Mouse (Mus musculus) thymus, adult 2 months (tissue): ENCODE results near the gene Plekha6. TPM values are rescaled to one million over a fixed set of nuclear protein-coding genes. Genes with fewer than 3 reads are reported as not detected.

ENCODE experiments used
- DNase-seq: peaks from one replicate; pipeline ENCODE4 v3.0.0; 2021
- H3K27ac ChIP-seq: fragments of 200-500 bp; 2 replicates; pipeline ENCODE4 v1.5.1; 2012; ENCODE audit warnings: low read length, control low read depth; ENCODE audit not compliant: control insufficient read depth, insufficient read depth
- H3K27me3 ChIP-seq: fragments of 200-500 bp; 2 replicates; pipeline ENCODE4 v1.6.1; 2012; ENCODE audit warnings: mild to moderate bottlenecking, low read length, moderate library complexity, mixed read lengths; ENCODE audit not compliant: control insufficient read depth, insufficient read depth
- H3K36me3 ChIP-seq: fragments of 200-500 bp; 2 replicates; pipeline ENCODE4 v1.6.1; 2012; ENCODE audit warnings: mild to moderate bottlenecking, low read length, moderate library complexity; ENCODE audit not compliant: control insufficient read depth, insufficient read depth
- H3K4me1 ChIP-seq: fragments of 200-500 bp; replicated peaks from 2 replicates; pipeline ENCODE4 v1.6.1; 2012; ENCODE audit warnings: low read length; ENCODE audit not compliant: control insufficient read depth, insufficient read depth
- H3K4me3 ChIP-seq: fragments of 200-500 bp; 2 replicates; pipeline ENCODE4 v1.5.1; 2012; ENCODE audit warnings: mild to moderate bottlenecking, low read length, control low read depth, moderate library complexity; ENCODE audit not compliant: control insufficient read depth, insufficient read depth
- CTCF ChIP-seq: fragments of 200-500 bp; IDR thresholded peaks from 2 replicates; pipeline ENCODE4 v1.5.1; 2012; ENCODE audit warnings: mild to moderate bottlenecking, control low read depth, low read length, moderate library complexity, borderline replicate concordance; ENCODE audit not compliant: control insufficient read depth, poor library complexity, insufficient read depth; ENCODE audit errors: extremely low read depth
- POLR2A ChIP-seq: fragments of 200-500 bp; IDR thresholded peaks from 2 replicates; pipeline ENCODE4 v1.6.1; 2012; ENCODE audit warnings: mild to moderate bottlenecking, low read length, control low read depth, moderate library complexity; ENCODE audit not compliant: control insufficient read depth, poor library complexity, insufficient read depth; ENCODE audit errors: extremely low read depth
- WGBS: fragments of 180-500 bp; shearing (Covaris S2); methylation state at CpG from one replicate; pipeline ENCODE4 v1.1.7; 2018; 5-methylcytosine and 5-hydroxymethylcytosine counted together
- polyA plus RNA-seq: library from polyadenylated mRNA; depleted of rRNA; stranded (reverse); fragments of >200 nt; gene quantifications from 2 replicates; pipeline ENCODE4 v1.2.3, GENCODE M21; 2012

Gene Plekha6
- polyA plus RNA-seq, 1 experiment = 9.4 TPM

- H3K4me3 ChIP-seq = no peak overlapping the region
- H3K36me3 ChIP-seq = no peaks in the 10 kb centered on the region
- over 99% methylated on average over 6 of the region's 6 CpGs for WGBS
- no peak for DNase-seq
- H3K27me3 ChIP-seq = no peaks in the 10 kb centered on the region
- H3K27ac ChIP-seq = no peak overlapping the region
- TF ChIP-seq POLR2A (no peak), CTCF (no peak)
- H3K4me1 ChIP-seq = no peaks in the 10 kb centered on the region; the same call in 1 of the 2 replicates
These were observed 39.9 kb upstream of the Plekha6 start for GRCm38 (mm10) chr1:133124137-133124536.

GRCm38 (mm10) chr1:133125640-133126364 lies 38.2 kb upstream of the Plekha6 start:
- Histone ChIP-seq H3K36me3 (no peaks in the 10 kb centered on the region), H3K4me3 (no peak overlapping the region), H3K4me1 (no peaks in the 10 kb centered on the region; the same call in 1 of the 2 replicates), H3K27ac (no peak overlapping the region), H3K27me3 (no peaks in the 10 kb centered on the region)
- TF ChIP-seq CTCF (no peak), POLR2A (no peak)
- 90% methylated on average over 9 of the region's 9 CpGs for WGBS
- no peak for DNase-seq

- H3K4me3 ChIP-seq = no peak overlapping the region
- no peaks in the 10 kb centered on the region; the same call in 1 of the 2 replicates for H3K4me1 ChIP-seq
- no peak for DNase-seq
- H3K27me3 ChIP-seq = no peaks in the 10 kb centered on the region
- H3K36me3 ChIP-seq = no peaks in the 10 kb centered on the region
- no peak overlapping the region for H3K27ac ChIP-seq
- WGBS = 94% methylated on average over 4 of the region's 4 CpGs
- TF ChIP-seq POLR2A (no peak), CTCF (no peak)
These were observed 37.7 kb upstream of the Plekha6 start for GRCm38 (mm10) chr1:133126365-133126740.

GRCm38 (mm10) chr1:133127328-133127727 lies 36.7 kb upstream of the Plekha6 start:
- H3K4me1 ChIP-seq = no peaks in the 10 kb centered on the region; the same call in 1 of the 2 replicates
- H3K27ac ChIP-seq = no peak overlapping the region
- no peak overlapping the region for H3K4me3 ChIP-seq
- TF ChIP-seq POLR2A (no peak), CTCF (no peak)
- DNase-seq = no peak
- H3K36me3 ChIP-seq = no peaks in the 10 kb centered on the region
- 96% methylated on average over 9 of the region's 9 CpGs for WGBS
- no peaks in the 10 kb centered on the region for H3K27me3 ChIP-seq

GRCm38 (mm10) chr1:133129471-133130221 lies 34.4 kb upstream of the Plekha6 start:
- Histone ChIP-seq H3K4me1 (no peaks in the 10 kb centered on the region), H3K4me3 (no peak overlapping the region), H3K27ac (no peak overlapping the region), H3K36me3 (no peaks in the 10 kb centered on the region), H3K27me3 (no peaks in the 10 kb centered on the region)
- DNase-seq = no peak
- TF ChIP-seq POLR2A = no peak
- WGBS = 89% methylated on average over 16 of the region's 16 CpGs

GRCm38 (mm10) chr1:133130638-133131560 lies 33.1 kb upstream of the Plekha6 start, which contains the start of gene Ppp1r15b:
TSS of gene Ppp1r15b (plus strand) at chr1:133131143.
- TF ChIP-seq CTCF (peak; percentile 47; the same call in 1 of the 2 replicates), POLR2A (peak; percentile 76)
- under 1% methylated on average over 72 of the region's 72 CpGs for WGBS

More at GRCm38 (mm10) chr1:133130638-133131560, 33.1 kb upstream of the Plekha6 start, which contains the start of gene Ppp1r15b:
- Histone ChIP-seq H3K4me3 (peak within 1 kb of the TSS; percentile 72), H3K27me3 (no peaks in the 10 kb centered on the region), H3K4me1 (peaks cover 3% of the 10 kb centered on the region; the same call in 1 of the 2 replicates), H3K27ac (peak within 1 kb of the TSS; percentile 67), H3K36me3 (0 out of 2 replicates have a peak, but pooled peaks cover under 1% of the 10 kb centered on the region)
- DNase-seq = peak; percentile 97
